Mouse (Mus musculus) C2C12 (cell line): ENCODE measurements around the gene Nol10.

Experiments
- CTCF ChIP-seq: IDR thresholded peaks from one replicate; pipeline ENCODE4 v1.5.1; 2011; ENCODE audit not compliant: control insufficient read depth, insufficient read depth, insufficient read length
- MAX ChIP-seq: IDR thresholded peaks from one replicate; pipeline ENCODE4 v1.6.1; 2011; ENCODE audit warnings: mild to moderate bottlenecking, control low read depth

DNA sequence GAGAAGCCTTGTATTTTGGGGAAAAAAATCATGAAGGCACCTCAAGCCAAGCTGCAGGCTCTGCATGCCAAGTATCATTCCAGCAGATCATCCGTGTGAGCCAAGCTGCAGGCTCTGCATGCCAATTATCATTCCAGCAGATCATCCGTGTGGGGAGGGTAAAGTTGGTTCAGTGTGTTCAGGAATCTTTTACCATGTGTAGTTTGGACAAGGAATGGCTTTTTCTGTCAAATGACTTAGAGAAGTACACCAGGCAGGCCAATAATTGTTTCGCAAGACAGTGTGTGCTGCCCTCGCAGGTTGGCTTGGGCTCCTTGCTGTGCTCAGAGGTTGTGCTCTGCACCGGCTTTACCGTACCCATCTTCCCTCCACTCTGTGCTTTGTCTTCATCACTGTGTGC, 28.3 kb downstream of the Nol10 start:
- TF ChIP-seq CTCF: no peak
- no peak for TF ChIP-seq MAX
